Mouse (Mus musculus) megakaryocyte, embryonic 14.5 days (primary cell): ENCODE data around the gene Chic1. TPM values are rescaled to one million over a fixed set of nuclear protein-coding genes. Genes with fewer than 3 reads are reported as not detected.

Experiments
- H3K27me3 ChIP-seq: replicated peaks from 2 replicates; pipeline ENCODE3; 2012; ENCODE audit warnings: inconsistent platforms
- H3K36me3 ChIP-seq: replicated peaks from 2 replicates; pipeline ENCODE3; 2012; ENCODE audit warnings: low read length, inconsistent platforms, mixed read lengths
- H3K4me1 ChIP-seq: 2 replicates; pipeline ENCODE4 v1.6.1; 2012; ENCODE audit warnings: inconsistent platforms
- H3K4me3 ChIP-seq: replicated peaks from 2 replicates; pipeline ENCODE3; 2012; ENCODE audit warnings: moderate library complexity, mild to moderate bottlenecking, inconsistent platforms
- H3K9me3 ChIP-seq: 2 replicates; pipeline ENCODE4 v1.6.1; 2012; ENCODE audit warnings: inconsistent platforms
- FLI1 ChIP-seq: IDR thresholded peaks from 2 replicates; pipeline ENCODE4 v1.6.1; 2012; ENCODE audit warnings: low read length, inconsistent platforms, mixed read lengths
- GATA1 ChIP-seq: IDR thresholded peaks from 3 replicates; pipeline ENCODE4 v1.6.1; 2012; ENCODE audit warnings: mixed read lengths, low read length, inconsistent platforms, borderline replicate concordance
- polyA plus RNA-seq: library from polyadenylated mRNA; stranded (reverse); fragments of >175 nt; gene quantifications from 2 replicates; pipeline ENCODE4 v1.2.3, GENCODE M21; 2012; ENCODE audit warnings: low replicate concordance; ENCODE audit not compliant: insufficient read depth

Chic1 gene
- polyA plus RNA-seq, 1 experiment = not detected

DNA sequence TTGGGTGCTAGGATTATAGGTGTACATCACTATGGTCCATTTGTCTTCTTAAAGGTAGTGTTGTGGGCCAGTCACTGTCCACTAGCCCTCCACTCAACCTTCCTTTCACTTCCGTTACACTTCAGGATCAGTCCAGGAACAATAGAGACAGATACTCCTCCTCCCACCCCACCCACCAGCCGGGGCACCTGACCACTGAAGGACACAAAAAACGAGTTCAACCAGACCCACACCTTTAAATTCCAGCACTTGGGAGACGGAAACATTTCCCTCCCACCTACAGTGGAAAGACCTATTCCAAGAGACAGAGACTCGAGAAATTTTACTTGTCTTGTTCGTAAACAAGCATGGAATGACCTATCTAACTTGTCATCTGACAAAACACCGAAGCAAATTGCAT lies 76.0 kb downstream of the Chic1 start:
- no peaks in the 10 kb centered on the region for H3K36me3 ChIP-seq
- no peaks in the 10 kb centered on the region for H3K4me1 ChIP-seq
- peaks cover 14% of the 10 kb centered on the region for H3K27me3 ChIP-seq
- H3K4me3 ChIP-seq = no peak overlapping the region
- H3K9me3 ChIP-seq = no peaks in the 10 kb centered on the region
- TF ChIP-seq GATA1 (no peak), FLI1 (no peak)

DNA sequence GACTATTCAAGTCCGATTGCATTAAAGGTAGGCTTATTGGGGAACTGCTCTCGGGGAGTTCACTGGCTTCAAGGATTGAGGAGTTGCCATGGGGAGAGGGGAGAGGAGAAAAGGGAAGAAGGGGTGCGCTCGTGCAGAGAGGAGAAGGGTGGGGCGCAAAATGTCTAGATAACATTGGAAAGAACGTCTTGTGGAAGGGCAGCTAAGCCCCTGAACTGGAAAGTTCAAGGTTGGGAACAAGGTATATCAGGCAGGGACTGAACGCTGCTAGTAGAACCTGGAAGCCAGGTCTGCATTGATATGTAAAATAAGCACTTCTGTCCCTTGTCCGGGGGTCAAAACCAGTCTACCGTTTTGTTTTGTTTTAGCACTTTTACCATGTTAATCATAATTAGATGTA lies 81.7 kb downstream of the Chic1 start:
- Histone ChIP-seq H3K27me3 (peaks cover 27% of the 10 kb centered on the region), H3K9me3 (no peaks in the 10 kb centered on the region), H3K36me3 (no peaks in the 10 kb centered on the region), H3K4me1 (no peaks in the 10 kb centered on the region), H3K4me3 (no peak overlapping the region)
- TF ChIP-seq FLI1 (no peak), GATA1 (no peak)

DNA sequence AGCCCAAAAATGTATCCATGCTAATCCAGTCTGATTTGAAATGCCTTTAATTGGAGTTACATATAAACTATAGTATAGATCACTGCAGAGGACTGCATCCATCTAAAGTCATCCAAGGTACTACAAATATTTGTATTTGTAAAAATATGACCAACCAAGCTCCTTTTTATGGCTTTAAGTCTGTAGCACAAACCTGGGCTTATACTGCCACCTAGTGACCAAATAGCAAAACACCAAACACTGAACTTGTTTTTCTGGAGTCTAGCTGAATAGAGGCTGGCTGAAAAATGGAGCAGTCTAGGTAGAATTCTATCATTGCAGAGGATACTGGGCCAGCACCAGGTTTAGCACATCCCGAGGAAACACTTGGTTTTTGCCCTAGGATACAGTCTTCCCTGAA lies 84.5 kb downstream of the Chic1 start:
- no peak for TF ChIP-seq GATA1
- TF ChIP-seq FLI1 = no peak
- no peak overlapping the region for H3K4me3 ChIP-seq
- H3K27me3 ChIP-seq = peaks cover 26% of the 10 kb centered on the region
- H3K9me3 ChIP-seq = no peaks in the 10 kb centered on the region
- H3K4me1 ChIP-seq = no peaks in the 10 kb centered on the region
- no peaks in the 10 kb centered on the region for H3K36me3 ChIP-seq

DNA sequence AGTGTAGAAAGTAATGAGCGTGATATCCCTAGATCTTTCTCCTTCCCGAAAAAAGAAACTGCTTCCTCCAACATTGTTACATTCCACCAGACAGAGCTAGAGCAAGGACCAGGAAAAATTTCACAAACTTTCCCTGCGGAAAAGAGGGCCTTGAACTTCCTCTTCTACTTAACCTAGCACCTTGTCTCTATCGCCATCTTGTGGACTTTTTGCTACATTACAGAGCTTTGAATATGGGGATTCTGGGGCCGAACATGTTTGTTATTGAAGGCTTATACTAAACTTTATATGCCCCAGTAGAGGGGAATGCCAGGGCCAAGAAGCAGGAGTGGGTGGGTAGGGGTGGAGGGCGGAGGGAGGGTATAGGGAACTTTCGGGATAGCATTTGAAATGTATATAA lies 87.5 kb downstream of the Chic1 start:
- Histone ChIP-seq H3K27me3 (peaks cover 28% of the 10 kb centered on the region), H3K4me3 (no peak overlapping the region), H3K9me3 (peaks cover 6% of the 10 kb centered on the region; the same call in 1 of the 2 replicates), H3K4me1 (peaks cover 10% of the 10 kb centered on the region), H3K36me3 (no peaks in the 10 kb centered on the region)
- TF ChIP-seq GATA1 (no peak), FLI1 (no peak)

Other genes with a start within 250 kb of the Chic1 start
- not detected in 2 replicates for gene Nap1l2, start 169.8 kb upstream of the Chic1 start, polyA plus RNA-seq
- gene Cdx4, start 35.1 kb upstream of the Chic1 start, polyA plus RNA-seq = not detected in 2 replicates
- not detected in 2 replicates for gene Tsx, start 58.0 kb downstream of the Chic1 start, polyA plus RNA-seq
- not detected in 2 replicates for gene Gm26992, start 65.5 kb downstream of the Chic1 start, polyA plus RNA-seq